Mouse (Mus musculus) thymus, adult 18-20 months (tissue): ENCODE measurements around the gene S100a1.
A peak's percentile ranks its signal among the peaks of the same experiment; 100 is the strongest.

Experiments used
- DNase-seq, 2 experiments: peaks; one replicate each; pipeline ENCODE4 v3.0.0; 2022; ENCODE audit warnings: mixed read lengths in 2 of 2

Gene S100a1

DNA sequence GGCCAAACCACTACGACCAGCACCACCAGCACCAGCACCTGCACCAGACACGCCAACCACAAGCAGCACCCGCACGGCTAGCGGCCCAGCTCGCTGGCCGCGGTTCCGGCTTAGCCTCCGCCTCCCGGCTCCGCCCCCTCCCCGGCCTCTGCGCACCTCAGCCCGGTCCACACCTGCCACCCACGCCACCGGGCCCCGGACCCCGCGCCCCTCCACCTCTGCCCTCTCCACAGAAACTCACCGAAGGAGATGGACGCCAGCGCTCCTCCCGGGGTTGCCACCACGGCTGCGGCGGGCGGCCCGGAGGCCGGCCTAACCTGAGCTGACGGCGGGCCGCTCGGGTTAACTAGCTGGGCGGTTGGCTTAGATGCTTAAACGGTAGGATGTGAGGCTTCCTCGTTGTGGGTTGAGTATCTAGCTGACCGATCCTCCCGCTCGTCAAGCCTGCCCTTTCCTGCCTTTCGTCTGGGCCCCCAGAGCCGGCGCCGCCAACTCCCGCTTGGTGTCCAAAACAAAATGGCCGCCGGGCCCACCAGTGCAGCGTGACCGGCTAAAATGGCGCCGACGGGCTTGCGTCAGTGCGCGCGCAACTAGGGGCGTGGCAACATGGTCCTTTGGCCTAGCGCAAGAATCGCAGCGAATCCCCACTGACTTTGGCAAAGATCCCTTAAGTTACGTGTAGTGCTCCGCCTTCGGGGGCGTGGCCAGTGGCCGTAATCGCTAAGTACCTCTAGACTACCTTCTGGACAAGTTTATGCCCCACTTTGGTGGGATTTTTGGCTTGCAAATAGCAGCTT is 5.0 kb downstream of the S100a1 start, which contains the start of gene Chtop:
Gene Chtop, minus strand, starts transcription at position 549 of the 797 bp plus-strand sequence.
- DNase-seq, result peak; percentile 96 to 98

DNA sequence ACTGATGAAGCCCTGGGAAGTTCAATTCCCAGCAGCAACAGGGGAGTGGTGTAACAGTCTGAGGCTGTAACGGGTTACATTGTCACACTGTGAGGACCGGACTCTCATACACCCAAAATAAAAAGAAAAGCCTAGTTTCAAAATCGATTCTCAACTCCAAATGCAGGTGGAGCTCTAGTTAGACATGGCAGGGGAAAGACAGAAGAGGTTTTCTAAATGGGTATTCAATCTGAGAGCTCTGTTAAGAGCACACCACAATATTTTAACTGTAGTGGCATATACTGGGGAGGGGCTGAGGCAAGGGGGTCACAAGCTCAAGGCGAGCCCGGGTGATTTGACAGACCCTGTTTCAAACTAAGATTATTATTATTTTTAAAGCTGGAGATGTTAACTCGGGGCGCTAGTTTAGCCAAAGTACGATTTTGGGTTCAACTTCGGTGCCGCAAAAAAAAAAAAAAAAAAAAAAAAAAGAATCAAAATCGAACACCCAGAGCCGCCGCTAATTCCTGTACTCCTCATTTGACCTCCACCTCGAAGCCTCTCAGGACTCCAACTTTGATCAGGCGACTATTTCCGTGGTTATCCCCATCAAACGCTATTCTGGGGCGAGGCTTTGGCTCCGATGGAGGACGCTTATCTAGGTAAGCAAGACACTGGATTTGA is 5.8 kb downstream of the S100a1 start:
- no peak for DNase-seq

DNA sequence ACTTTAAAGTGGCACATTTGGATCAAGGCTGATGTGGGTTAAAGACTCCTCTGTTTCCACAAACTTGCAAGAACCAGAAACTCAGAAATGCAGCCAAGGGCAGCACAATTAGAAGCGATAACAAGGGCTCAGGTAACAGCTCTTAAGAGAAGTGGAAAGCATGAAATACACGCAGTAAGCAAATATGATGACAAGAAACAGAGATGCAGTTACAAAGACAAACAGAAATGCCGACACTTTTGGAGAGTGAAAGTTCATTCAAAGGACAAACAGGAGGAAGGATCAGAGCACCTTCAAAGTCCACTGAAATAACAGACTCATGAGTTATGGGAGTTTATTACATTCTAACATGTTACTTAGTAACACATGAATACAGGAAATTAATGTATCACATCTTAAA is 7.8 kb downstream of the S100a1 start:
- DNase-seq, result no peak

DNA sequence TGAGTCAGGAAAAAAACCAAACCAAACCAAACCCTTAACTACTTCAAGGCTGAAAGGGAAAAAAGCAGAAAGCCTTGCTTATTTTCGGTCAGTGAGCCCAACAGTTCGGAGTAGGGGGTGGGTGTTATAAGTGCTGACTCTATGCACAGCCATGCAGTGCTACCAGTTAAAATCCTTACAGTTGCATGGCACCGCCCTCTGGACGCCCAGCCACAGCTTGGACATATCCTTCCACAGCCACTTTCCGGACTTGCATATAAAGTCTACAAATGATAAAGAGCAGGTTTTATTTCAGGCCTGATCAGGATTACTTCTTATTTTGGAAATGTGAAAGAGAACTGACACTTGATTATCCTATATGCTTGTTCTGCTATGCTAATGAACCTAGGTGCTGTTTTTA is 9.0 kb downstream of the S100a1 start:
- no peak for DNase-seq

DNA sequence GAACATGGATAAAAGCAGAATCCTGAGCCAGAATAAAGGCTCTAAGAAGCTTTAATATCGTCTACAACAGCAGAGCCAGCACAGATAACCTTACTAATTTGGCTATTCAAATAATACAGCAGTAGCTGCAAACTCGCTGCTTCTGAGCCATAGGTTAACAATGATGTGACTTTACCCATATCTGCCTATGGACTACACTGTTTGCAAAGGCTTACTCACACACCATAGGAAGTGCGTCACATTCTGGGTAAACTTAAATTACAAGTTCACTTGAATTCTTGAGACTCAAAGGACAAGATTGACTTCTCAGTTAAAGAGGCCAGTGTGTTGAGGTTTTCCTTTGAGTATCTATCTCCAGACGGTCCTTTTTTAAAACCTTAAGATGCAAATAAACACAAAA is 10.7 kb downstream of the S100a1 start:
- no peak for DNase-seq

DNA sequence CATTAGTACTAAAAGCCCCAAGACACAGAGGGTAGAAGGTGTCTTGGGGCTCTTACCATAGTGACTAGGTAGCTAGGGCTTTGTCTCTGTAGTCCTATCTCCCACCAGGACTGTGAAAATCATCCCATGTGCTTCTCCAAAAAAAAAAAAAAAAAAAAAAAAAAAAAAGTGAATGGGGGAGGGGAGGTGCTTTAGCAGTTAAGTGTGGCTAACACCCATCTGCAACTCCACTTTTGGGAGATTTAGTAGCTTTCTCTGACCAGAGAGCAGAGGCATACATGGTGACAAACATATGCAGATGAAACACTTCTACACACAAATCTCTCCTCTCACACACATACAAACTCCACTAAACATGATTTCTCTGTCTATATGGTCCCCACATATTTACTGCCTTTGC is 16.6 kb downstream of the S100a1 start:
- DNase-seq, result no peak

DNA sequence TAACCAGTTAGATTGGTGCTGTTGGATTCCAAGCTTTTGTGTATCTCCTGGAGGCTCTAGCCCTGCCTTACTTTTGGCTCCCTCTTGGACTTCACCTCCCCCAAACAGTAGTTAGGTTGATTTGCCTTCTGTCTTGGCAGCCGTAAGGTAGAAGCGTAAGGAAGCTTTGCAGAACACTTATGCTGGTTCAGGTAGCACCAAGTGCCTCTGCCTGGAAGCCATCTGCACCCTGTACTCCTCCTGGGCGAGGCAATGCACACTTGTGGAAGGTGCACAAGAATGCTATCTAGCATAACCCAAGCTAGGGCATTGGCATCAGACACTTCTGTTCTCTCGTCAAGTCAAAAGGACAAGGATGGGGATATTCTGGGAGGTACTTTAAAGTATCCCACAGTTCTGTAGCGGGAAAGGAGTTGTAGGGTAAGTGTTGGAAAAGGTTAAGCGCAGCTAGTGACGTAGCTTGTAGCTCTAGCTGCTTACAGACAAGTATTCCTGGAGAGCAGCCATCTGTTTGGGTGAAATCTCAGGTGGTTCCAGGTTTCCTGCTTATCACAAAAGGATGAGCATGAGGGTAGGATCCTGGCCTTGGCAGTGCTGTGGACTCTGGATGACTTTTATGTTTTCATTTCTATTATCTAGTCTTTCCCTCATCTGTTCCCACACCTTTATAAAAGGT is 18.2 kb downstream of the S100a1 start:
- DNase-seq, result no peak

DNA sequence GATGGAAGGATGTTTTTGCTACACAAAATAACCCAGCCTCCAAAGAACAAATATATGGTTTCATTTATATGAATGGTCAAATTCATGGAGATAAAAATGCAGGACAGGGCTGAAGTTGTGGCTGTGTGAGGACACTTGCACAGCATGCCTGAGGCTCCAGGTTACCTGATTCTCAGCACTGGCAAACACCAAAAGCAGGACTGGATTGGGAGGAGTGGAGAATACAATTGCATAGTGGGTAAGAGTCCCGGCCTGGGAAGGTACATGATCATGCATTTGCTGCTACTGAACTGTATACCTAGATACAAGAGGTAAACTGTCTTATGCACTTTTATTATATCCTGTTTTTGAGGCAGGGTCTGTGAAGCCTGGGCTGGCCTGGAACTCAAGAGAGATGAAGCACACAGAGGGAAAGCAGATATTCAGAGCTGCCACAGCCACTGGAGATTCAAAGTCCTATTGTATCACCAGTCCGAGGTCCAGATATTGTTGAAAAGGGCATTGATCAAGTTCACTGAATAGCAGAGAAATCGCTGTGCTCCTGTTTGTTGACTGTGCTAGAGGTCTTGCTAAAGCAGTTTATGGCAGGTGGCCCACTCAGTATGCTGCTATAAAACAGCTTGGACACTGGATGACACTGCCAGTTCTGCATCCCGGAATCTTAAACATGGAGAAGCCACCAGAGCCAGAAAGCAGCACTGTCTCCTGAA is 20.2 kb downstream of the S100a1 start:
- DNase-seq, result no peak

DNA sequence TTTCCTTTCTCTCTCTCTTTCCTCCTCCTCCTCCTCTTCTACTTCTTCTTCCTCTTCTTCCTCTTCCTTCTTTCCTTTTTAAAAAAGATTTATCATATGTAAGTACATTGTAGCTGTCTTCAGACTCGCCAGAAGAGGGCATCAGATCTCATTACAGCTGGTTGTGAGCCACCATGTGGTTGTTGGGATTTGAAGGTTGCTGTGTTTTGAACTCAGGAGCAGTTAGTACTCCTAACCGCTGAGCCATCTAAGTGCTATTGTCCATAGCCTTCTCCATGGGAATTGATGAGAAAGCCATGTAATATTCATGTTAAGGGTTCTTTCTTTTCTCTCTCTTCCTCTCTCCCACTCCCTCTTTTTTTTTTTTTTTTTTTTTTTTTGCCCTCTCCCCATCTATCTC is 22.8 kb downstream of the S100a1 start:
- peak in 1 of 2 experiments; percentile 50 for DNase-seq

DNA sequence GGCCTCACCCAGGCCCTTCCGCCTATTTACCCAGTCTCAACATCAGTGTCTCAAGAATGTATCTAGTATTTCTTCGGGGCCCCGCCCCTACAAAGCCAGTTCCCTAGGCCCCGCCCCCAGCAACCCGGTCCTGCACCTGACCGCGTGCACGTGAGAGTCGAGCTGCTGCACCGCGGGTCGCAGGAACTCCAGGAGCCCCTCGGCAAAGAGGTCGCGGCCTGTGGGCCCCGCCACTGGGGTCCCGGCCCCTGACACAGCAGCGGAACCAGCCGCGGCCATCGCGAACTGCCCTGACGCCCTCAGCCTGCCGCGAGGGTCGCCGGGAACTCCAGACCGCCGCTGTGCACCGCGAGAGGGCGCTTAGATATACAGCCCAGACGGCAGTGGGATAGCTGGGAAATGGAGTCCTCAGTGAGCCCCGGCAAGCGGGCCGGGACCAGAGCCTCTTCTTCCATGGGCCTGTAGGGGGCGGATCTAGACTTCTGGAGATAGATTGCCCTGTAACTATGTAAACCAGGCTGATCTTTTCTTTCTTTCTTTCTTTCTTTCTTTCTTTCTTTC is 23.4 kb downstream of the S100a1 start, which contains the start of gene Snapin:
Gene Snapin, minus strand, starts transcription at position 338 of the 561 bp plus-strand sequence.
- peak; percentile 89 to 92 for DNase-seq

DNA sequence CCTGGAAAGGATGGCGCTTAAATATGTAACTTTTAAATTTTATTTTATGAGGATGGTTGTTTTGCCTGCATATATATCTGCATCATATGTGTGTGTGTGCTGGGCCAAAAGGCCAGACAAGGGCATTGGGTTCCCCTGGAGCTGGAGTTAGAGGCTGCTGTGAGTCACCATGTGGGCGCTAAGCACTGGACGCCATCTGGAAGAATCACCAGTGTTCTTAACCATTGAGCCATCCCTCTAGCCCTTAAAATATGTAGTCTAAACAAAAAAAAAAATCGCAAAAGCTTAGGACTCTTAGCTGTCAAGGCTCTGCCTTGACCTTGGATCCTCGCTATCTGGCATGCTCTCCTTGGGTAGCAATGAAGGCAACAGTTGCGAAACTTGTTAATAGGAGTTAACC is 25.6 kb downstream of the S100a1 start:
- no peak for DNase-seq

DNA sequence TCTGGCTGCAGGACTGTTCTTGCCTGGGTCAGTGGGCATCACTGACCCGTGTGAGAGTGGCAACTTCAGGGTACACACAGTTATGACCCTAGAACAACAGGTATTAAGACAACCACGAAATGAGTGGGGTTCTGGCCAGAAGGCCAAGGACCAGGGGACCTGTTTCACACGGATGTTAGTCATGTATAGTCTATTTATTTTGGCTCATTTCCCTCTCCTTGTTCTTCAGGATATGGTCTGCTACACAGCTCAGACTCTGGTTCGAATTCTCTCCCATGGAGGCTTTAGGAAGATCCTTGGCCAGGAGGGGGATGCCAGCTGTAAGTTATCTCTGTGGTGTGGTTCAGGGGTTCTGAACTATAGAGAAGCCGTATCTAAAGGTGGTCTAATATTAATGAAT is 27.2 kb downstream of the S100a1 start:
- DNase-seq, result no peak

DNA sequence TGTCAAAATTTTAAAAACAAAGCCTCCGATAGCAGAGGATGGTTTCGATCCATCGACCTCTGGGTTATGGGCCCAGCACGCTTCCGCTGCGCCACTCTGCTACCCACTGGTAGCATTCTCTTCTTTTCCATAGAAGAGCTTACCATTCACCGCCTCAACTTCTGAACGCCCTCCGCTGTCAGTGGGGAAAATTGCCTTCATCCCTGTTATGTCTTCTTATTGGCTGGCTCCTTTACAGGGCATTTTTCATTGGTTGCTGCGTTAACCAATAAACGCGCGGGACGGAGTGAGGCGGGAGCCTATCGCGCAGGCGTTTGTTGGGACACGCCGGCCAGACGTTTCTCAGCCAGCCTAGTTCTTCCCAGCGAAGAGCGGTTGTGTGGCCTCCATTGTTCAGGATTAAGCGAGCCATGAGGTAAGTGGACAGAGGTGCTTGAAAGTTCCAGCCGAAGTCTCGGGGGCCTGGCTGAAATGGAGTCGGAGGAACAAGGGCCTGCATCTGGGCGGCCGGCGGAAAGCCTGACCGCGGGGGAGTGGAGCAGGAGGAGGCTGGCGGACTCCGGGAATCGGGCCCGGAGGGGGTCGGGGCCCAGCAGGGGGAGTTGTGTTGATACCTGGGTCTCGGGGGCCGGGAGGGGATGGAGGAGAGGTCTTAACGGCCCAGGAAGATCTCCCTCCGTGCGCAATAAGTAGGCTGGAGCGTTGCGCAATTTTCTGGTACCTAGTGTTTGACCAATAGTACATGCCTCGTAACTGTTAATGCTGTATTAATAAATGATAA is 38.2 kb downstream of the S100a1 start, which contains the start of gene Ilf2:
Gene Ilf2, plus strand, starts transcription at position 296 of the 781 bp plus-strand sequence.
- peak; percentile 90 to 93 for DNase-seq

DNA sequence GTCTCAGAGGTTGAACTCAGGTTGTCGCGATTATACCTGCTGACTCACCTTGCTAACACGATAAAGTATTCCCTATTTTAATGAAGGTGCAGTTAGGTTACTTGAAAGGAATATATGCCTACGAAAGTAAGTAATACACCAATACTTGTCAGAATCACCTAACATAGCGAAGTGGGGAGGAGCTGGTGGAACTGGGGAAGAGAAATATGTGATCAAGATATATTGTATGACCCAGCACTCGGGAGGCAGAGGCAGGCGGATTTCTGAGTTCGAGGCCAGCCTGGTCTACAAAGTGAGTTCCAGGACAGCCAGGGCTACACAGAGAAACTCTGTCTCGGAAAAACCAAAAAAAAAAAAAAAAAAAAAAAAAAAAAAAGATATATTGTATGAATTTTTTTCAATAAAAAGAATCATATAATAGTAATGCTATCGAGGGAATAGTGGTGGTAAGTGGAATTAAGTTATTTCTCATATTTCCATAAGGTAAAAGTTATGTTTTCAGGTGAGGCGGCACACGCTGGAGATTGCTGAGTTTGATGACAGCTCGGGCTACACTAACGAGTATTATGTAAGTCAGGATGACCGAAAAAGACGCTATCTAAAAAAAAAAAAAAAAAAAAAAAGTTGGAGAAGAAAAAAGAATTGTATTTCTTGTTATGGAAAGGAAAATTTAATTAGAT is 38.9 kb downstream of the S100a1 start:
- DNase-seq, result no peak

DNA sequence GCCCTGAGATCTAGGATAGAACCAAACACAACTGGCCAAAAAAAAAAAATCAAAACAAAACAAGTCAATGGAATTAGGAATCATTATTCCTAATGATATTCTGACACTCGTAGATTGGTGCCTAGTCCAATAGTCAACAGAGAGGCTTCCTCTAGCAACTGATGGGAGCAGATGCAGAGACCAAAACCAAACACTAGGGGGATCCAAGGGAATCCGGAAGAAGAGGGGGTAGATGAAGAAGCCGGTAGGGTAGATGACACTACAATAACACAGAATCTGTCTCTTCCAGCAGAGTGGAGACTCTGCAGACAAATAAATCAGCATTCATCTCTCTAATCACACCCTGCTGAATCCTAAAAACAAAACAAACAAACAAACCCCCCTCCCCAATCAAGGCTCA is 42.0 kb downstream of the S100a1 start:
- DNase-seq, result peak in 1 of 2 experiments; percentile 46

DNA sequence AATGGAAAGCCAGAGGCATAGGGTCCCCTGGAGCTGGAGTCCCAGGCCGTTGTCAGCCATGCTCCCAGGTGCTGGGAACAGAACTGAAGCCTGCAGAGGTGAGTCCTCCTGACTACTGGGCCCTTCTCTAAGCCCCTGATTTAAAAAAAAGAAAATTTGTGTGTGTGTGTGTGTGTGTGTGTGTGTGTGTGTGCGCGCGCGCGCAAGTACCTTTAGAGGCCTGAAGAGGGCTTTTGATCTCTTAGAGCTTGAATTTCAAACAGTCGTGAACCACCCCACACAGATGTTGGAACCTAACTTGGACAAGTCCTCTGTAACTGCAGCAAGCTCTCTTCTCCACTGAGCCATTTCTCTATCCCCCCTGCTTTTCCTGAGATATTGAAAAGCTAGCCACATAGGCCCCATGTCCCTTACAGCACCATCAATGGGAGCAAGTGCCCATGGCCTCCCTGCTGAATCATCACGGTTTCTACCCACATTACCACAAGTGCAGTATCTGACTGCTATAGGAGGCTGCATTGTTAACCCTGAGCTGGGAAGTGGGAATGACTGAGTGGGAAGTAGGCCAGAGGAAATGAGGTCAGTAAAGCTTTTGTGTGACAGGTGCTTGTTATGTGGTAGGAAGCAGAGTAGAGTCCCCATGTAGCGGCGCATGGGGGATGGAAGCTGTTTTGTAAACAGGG is 46.4 kb downstream of the S100a1 start:
- DNase-seq, result no peak

DNA sequence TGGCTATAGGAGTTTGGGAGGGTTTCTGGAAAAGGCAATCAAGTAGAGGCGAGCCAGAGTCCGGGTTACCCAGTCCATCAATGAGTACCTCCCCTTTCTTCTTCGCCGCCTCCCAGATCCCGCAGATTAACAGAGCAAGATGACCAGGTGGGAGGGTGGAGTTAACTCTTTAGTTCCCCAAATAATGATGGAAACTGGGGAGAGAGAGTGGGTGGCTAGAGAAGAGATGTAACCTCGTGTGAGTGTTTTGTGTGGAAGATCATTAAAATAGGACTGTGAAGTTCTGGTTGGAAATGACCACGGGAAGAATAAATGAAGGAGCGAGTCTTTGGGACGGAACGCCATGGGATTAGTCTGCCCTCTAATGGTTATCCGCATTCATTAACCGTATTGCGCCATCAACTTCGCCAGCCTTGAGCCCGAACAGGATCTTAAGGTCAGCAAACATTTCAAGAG is 47.9 kb downstream of the S100a1 start:
- DNase-seq, result no peak

DNA sequence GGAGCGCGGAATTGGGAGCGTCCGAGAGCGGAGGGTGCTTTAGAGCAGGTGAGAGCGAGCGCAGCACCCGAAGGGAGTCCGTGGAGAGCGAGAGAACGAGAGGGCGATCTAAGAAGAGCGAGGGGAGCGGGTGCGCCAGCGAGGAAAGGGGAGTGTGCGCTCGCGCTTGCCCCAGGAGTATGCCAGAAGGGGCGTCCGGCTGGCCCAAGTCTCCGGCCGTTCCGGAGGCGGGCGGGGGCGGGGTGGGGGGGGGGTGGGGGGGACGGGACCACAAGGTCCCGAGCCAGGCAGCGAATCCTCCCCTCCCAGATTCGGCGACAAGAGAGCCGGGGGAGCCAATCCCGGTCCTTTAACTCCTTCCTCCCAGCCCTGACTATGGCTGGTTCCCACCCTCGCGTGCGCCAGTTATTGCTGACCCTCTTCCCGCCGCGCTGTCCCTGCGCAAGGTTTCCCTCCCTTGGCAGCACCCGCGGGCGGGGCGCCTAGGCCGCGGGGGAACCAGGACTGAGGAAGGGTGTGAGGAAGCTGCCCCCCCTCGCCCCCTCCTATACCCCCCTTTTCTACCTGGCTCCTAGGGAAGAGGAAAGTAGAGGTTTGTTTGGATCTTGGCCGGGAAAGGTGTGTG is 48.4 kb downstream of the S100a1 start, which contains the start of gene Npr1:
Gene Npr1, minus strand, starts transcription at position 181 of the 625 bp plus-strand sequence.
- DNase-seq, result no peak

DNA sequence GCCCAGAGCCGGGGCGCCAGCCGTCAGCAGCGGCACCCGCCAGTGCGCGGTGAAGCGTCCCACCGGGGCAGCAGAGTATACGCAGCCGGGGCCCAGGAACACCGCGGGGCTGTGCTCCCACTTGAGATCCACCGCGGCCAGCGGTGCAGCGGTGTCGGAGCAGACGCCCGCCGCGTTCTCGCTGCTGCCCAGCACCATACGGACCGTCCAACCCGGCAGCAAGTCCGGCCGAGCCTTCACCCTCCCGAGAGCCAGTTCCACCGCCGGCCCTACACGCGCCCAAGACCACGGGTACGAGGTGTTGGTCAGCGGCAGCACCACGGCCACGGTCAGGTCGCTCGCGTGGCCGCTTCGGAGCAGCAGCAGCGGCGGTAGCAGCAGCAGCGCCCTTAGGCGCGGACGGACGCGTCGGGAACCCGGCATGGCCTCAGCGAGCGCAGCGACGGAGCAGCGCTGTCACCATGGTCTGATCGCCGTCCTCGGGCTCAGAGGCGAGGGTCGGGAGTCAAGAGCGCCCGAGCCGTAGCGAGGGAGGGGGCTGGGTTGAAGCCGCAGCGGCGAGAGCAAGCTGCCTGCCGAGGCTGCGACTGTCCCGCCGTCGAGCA is 49.0 kb downstream of the S100a1 start:
- no peak for DNase-seq
